Mouse (Mus musculus) heart, adult 2 months (tissue): ENCODE data around the gene Slc6a9.

ENCODE experiments used
- CTCF ChIP-seq: fragments of 200-600 bp; IDR thresholded peaks from 2 replicates; pipeline ENCODE4 v1.8.1; 2022; ENCODE audit warnings: antibody characterized with exemption, mild to moderate bottlenecking, moderate library complexity
- POLR2A ChIP-seq: fragments of 200-500 bp; IDR thresholded peaks from 2 replicates; pipeline ENCODE4 v1.6.1; 2011; ENCODE audit warnings: mild to moderate bottlenecking, low read depth, low read length, control low read depth; ENCODE audit not compliant: insufficient read depth

DNA sequence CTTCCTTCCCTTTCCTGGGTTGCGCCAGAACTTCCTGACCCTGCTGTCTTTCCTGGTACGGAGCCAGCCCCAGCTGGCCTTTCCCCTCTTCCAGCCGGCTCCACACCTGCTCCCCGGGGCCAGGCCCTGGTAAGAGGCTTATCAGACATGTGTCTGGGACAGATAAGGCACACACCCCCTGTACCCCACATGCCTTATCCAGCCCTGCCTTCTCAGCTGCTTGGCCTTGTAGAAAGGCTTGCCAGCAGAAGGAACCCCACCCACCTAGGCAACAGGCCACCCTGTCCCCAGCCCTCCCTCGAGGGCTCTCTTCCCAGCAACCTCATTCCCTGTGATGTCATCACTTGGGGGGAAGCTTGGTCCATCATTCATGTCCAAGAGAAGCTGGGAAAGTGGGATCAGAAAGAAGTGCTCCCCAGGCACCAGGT, 4.2 kb upstream of the Slc6a9 start:
- no peak for TF ChIP-seq CTCF
- TF ChIP-seq POLR2A, result no peak
